Mouse (Mus musculus): ENCODE results near the gene Cnih1.

The Cnih1 gene

DNA sequence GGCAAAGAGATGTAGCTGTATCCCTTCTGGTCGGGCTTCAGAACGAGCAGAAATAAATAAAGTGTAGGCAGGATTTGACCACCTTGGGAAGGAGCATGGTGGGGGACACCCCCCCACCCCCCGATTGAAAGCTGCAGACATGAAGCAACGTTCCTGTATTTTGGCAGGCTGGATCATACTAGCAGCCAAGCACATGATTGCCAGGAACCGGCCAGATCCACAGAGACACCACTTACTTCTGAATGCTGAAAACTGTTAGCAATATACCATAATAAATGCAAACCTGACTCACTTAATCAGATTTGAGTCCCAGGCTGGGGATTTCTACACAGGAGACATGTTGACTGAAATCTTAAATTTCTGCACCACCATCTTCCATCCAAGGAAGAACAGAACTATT is 53.9 kb downstream of the Cnih1 start:
- no peak for DNase-seq (ENCODE audit: low read depth in 2 of 2, low spot score in 2 of 2)

DNA sequence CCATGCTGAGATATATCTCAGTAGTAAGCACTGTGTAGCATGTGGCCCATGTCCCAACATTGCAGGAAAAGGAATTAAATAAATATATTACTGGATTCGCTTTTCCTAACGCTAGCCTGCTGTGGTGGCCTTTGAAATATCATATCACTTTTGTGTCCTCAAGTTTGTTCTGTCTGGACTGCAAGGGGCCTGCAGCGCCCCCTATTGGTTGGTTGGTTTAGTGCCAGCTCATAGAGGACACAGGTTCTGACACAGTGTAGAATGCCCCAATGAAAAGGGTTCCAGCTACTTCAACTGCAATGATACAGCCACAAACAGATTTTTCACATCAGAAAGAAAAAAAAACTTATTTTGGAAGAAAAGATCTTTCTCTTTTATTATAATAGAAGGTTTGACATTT is 62.5 kb downstream of the Cnih1 start:
- DNase-seq (ENCODE audit: low read depth in 2 of 2, low spot score in 2 of 2), result peak in 1 of 2 experiments; percentile 15
